Mouse (Mus musculus) frontal cortex, postnatal 10 days (tissue): Measurements from ENCODE around the gene Tenm4.

Experiments used
- DNase-seq, 2 experiments: peaks; one replicate each; pipeline ENCODE4 v3.0.0; 2022; ENCODE audit warnings: low spot score in 2 of 2, mixed read lengths in 1 of 2

Tenm4 gene

GRCm38 (mm10) chr7:96643461-96644204 lies 472.6 kb downstream of the Tenm4 start:
- peak in 1 of 2 experiments; percentile 33 for DNase-seq

DNA sequence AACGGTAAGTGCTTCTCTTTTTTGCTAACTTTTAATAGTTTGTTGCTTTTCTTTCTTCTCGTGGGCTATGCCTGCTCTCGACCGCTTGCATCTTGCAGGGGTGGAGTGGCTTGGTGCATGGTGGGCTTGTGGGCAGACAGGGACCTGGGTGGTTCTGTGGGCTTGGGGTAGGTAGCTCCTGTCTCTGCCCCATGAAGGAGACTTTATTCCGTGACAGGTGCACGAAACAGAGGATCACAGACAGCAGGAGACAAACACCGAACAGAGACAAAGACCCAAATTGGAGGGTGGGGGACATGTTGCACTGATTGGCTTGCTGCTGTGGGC lies 473.1 kb downstream of the Tenm4 start:
- no peak for DNase-seq

DNA sequence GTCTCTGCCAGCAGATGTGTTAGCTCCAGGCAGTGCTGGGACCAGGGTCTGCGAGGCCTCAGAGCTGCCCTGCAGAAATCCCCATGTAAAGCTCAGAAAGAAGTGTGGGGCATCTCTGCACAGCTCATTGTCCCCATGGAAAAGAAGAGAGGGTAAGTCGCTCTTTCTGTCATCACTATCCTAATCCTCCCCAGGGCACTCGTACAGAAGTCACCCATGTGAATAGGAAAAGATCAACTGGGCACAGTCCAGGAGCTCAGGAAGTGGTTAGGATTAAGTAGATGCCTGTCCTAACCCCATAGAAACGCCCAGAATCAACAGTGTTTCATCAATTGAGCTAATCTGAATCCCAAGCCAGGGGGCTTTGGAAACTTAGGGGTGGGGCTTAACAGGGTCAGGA lies 476.6 kb downstream of the Tenm4 start:
- DNase-seq = no peak

- DNase-seq = no peak
Observed at GRCm38 (mm10) chr7:96648606-96649005, 477.6 kb downstream of the Tenm4 start.

DNA sequence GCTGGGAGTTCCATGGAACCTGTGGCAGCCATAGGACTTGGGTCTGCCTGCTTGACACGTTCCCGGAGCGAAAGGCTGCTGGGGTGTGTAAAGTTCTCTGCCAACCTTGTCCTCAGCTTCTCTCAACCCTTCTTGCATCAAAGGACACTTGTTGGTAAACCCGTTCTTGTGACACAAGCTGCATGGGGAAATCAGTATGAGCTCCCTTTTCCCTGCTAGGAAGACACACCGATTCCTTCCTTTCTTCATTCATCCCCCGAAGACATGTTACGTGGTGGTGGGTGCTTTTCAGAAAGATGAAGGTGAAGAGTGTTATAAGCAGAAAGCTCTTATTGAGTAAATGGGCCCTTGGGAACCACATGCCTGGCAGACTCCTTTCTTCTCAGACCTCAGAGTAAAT lies 478.1 kb downstream of the Tenm4 start:
- DNase-seq = no peak

GRCm38 (mm10) chr7:96650435-96650834 lies 479.4 kb downstream of the Tenm4 start:
- no peak for DNase-seq

DNA sequence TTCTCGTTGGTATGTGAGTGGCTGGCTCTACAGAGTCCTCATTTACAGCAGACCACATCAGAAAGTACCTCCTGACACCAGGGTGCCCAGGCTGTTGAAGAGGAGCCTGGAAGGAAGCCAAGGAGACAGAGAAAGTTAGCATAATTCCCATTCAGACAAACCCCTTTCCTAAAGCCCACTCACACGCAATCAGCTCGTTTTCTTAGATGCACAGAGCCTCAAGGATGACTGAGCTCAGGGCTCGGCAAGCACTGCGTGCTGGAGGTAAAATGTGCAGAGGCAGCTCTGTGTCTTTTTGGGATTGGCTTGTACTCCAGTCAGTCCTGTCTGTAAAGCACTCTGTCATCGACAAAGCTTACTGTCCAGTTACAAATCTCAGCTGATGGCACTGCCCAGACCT lies 480.0 kb downstream of the Tenm4 start:
- DNase-seq = no peak

- DNase-seq = peak in 1 of 2 experiments; percentile 23
Observed at GRCm38 (mm10) chr7:96651626-96652341, 480.7 kb downstream of the Tenm4 start.

- no peak for DNase-seq
Observed at GRCm38 (mm10) chr7:96652844-96653243, 481.8 kb downstream of the Tenm4 start.

DNA sequence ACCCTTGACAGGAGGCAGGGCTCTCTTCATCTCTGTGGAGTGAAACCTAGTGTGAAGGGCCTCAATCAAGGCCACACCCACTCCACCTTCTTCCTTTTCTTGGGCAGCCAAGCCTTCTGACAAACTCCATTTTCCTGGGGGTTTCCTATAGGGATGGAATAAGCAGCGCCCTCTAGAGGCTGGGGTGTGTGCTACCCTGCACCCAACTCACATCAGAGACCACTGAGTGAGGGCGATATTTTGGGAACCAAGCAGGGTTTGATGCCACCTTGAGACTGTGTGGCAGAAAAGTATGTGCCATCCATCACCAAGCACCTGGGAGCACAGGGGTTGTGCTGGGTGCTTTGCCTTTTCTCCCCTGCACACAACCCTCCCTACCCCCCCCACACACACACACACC lies 483.2 kb downstream of the Tenm4 start:
- DNase-seq = no peak

DNA sequence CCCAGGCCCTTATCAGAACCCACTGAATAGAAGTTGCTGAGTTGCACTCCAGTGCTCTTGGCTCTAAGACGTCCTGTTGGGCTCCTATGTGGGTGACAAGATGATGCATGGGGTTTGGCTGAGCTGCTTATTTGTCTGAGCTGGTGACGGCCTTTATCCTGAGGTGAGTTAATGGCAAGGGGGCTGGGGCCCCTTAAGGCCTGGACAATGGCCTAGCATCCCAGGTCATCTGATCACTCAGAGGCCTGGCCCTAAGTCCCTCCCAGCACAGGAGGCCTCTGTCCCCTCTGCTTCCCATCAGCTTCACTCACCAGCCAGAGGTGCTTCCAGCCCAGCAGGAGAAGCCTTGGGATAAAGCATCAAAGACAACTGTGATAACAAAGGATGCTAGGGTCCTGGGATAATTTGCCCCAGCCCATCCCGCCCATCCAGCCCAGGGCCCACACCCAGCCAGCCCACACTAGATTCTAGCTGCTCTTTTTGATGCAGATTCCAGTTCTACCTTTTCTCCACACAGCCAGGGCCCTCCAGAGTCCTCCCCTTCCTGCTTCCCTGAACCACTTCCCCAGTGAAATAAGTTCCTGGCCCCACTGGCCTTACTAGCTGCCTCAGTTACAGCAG lies 484.2 kb downstream of the Tenm4 start:
- no peak for DNase-seq

- no peak for DNase-seq
Observed at GRCm38 (mm10) chr7:96657101-96657830, 486.2 kb downstream of the Tenm4 start.

DNA sequence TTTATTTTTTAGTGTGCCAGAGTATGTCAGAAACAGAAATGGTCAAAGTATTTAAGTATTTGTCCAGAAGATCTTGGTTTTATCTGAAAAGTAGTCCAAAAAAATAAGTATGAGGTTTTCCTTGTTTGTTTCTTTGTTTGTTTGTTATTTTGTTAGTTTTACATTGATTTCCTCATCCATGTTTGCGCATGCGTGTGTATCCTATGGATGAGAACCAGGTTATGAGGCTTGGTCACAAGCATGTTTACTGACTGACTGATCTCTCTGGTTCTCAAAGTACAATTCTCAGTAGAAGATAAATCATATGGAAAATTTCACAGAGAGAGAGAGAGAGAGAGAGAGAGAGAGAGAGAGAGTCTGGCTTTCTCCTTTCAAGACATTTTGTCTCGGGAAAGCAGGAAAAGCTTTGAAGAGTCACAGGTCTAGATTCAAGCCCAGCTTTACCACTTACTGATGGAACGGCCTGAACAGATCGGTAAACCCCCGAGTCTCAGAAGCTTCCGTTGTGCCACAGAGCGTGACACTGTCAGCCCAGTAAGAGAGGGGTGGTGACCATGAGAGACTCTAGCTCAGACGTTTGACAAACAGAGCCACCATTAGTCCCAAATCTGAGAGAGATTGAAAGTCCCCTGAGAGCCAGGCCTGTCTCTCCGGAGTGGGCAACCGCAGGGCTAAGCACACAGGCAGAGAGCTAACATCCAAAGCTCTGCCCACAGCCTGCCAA lies 487.0 kb downstream of the Tenm4 start:
- no peak for DNase-seq

GRCm38 (mm10) chr7:96660907-96661306 lies 489.9 kb downstream of the Tenm4 start:
- DNase-seq = no peak

GRCm38 (mm10) chr7:96661352-96662169 lies 490.5 kb downstream of the Tenm4 start:
- DNase-seq = no peak

GRCm38 (mm10) chr7:96663336-96663735 lies 492.3 kb downstream of the Tenm4 start:
- DNase-seq = no peak

DNA sequence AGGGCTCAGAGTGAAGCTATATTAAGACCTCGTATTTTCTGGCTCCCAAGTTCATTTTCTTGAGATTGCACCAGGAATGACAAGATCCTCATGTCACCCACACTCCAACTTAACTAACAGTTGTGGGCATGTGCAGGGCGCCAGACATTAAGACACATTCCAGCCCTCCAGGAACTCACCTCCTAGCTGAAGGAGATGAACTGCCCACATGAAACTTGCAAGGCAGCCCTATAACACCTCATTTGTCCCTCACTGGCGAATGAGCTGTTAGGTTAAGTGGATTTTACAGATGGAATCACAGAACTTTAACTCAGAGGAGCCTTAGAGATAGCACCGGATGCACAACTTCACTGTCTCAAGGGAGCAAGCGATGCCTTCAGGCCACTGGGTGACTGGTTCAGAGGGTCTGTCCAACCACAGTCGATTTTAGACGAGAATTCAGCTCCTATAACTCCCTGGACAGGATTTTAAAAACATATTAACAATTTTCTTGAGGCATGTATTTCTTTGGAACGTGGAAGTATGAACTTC lies 495.4 kb downstream of the Tenm4 start:
- no peak for DNase-seq

- no peak for DNase-seq
Observed at GRCm38 (mm10) chr7:96667688-96668087, 496.6 kb downstream of the Tenm4 start.

DNA sequence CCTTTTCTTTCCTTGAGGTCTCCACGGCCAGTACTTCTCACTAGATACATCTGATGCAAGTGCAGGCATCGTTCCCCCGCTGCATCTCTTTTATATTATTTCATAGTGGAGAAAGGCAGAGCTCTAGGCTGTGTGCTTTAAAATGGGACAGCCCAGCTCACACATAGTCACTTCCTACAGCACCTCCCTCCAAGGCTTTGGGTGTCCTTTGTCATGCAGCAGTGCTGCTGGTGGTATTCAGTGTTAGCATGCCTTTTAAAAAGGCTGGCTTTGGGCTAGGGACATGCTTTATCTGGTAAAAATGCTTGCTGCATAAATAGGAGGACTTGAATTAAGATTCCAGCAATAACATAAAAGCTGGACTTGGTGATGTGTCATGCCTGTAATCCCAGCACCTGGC lies 499.0 kb downstream of the Tenm4 start:
- no peak for DNase-seq

DNA sequence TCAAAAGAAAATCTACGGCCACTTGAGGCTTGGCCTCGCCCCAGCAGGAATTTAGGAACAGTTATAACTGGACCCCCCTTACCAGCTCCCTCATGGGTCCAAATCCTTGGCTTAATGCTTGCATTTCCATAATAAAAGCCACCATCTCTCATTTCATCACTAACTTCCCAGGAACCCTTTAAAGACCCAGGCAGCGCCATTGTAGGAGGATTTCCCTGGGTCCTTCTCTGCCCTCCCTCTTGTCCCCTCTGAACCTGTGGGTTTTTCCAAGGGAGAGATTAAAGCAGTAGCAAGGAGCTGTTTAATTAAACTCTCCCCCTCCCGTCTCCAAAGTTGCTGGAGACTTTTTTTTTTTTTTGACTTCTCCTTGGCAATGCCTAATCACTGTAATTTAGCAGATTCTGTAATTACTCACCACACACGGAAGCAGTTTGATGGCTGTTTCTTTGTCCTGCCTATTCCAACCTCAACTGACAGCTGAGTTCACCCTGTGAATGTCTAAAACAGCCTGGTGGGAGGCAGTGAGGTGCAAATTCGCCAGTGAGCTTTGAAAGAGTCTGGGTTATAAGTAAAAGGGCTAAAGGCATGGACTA lies 501.4 kb downstream of the Tenm4 start:
- no peak for DNase-seq
